Mouse (Mus musculus): Measurements from ENCODE around the gene Noct. TPM values are rescaled to one million over a fixed set of nuclear protein-coding genes. Genes with fewer than 3 reads are reported as not detected.
A peak's percentile ranks its signal among the peaks of the same experiment; 100 is the strongest.
"Not testable (repeated sequence)": the region's sequence is repeated elsewhere in the genome, so short reads cannot be mapped to it uniquely, and the experiment has no call there.

Noct gene
- polyA plus RNA-seq, 2 experiments from 2014 or later, result 3.3 to 4.4 TPM

GRCm38 (mm10) chr3:51206521-51206920 is 17.7 kb upstream of the Noct start:
- no peak for ATAC-seq

- ATAC-seq, result no peak
Measured at GRCm38 (mm10) chr3:51208633-51209032, 15.6 kb upstream of the Noct start.

GRCm38 (mm10) chr3:51209503-51210314 is 14.5 kb upstream of the Noct start:
- no peak for ATAC-seq

DNA sequence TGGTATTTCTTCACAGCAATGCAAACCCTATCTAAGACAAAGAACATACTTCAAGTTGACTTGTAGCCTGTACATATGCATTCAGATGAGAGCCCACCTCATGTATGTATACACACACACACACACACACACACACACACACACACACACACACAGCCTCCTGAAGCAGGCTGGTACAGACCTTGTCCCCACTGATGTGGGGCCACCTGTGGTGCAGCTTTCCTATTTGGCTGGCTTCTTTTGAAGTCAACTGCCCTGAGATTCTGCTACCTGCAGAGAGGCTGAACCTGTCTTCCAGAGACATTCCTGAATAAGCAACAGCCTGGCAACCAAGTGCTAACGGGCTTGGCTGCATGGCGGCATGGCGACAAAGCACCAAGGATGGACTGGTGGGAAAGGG is 13.8 kb upstream of the Noct start:
- ATAC-seq, result no peak

- ATAC-seq, result no peak
Measured at GRCm38 (mm10) chr3:51213111-51213510, 11.1 kb upstream of the Noct start.

DNA sequence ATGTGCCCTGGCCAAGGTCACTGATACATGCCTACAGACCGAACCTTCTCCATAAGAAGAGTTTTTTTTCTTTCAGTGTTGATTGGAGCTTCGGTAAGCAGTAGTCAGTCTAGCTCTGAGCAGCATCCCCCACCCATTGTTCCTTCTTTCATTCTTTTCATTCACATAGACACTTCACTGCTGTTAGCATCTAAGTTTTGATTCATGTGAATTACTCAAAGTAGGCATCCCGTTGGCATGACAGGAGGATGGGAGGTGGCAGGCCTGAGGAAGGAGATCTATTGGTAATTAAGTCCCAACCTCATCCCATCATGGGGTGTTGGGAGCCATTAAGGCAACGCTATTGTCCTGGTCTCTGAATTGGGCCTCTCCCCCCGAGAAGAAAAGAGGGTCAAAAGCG is 8.6 kb upstream of the Noct start:
- ATAC-seq, result no peak

GRCm38 (mm10) chr3:51216351-51216750 is 7.9 kb upstream of the Noct start:
- not testable (repeated sequence) for ATAC-seq

GRCm38 (mm10) chr3:51218385-51218784 is 5.9 kb upstream of the Noct start:
- ATAC-seq, result not testable (repeated sequence)

DNA sequence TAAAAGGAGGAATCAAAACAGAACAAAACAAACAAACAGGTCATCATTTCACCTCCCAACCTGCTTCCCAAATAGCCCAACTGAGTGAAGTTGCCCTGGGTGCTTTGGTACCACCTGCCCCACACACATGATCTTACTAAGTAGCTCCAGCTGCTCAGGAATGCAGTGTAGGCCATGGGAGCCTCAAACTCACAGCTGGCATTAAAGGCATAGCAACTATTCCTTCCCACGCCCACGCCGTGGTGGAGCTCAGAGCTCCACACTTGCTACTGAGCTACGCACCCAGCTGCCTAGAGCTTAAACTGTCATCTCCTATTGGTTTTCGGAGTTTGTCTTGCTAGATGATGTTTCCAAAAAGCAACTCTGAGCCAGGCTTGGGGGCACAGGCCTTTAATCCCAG is 5.0 kb upstream of the Noct start:
- ATAC-seq, result no peak

DNA sequence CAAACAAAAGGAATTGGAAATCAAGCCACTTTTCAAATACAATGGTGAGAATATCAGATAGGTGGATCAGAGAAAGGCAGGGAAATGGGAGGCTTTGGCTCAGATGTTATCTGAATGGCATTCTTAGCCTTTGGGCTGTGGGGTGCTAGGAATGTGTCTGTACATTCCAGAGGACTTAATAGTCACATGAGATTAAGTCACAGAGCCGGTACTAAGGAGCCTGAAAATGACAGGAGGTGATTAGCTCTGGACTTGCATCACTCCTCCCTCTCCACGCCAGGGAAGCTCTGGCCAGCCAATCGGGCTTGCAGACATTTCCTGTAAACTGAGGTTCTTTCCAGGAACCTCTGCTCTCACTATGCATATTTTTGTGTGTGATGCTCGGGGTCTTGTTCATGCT is 3.4 kb upstream of the Noct start:
- ATAC-seq, result no peak

DNA sequence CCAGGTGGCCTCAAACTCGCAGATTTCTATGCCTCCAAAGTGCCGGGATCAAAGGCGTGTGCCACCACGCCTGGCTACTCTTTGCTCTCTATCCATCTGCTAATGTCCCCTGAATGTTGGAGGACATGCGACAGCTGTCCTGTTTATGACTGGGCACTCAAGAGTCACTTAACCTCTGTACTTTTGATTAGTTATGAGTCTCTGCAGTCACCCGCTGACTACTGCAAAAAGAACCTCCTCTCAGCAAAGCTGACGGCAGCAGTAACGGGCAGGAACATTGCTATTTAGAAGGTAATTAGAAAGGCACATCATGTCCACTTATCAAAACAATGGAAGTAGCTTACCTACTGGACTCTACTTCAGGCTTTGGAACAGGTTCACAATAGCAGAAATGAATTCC is 2.4 kb upstream of the Noct start:
- no peak for ATAC-seq

- ATAC-seq, result no peak
Measured at GRCm38 (mm10) chr3:51222302-51222701, 1.9 kb upstream of the Noct start.

GRCm38 (mm10) chr3:51222834-51223460 is 1.3 kb upstream of the Noct start:
- ATAC-seq, result no peak

GRCm38 (mm10) chr3:51223556-51223955 is 691 bp upstream of the Noct start:
- no peak for ATAC-seq

- peak; percentile 6 for ATAC-seq
Measured at GRCm38 (mm10) chr3:51225226-51225750, 1.0 kb downstream of the Noct start.

GRCm38 (mm10) chr3:51225979-51226378 is 1.7 kb downstream of the Noct start:
- ATAC-seq, result no peak

DNA sequence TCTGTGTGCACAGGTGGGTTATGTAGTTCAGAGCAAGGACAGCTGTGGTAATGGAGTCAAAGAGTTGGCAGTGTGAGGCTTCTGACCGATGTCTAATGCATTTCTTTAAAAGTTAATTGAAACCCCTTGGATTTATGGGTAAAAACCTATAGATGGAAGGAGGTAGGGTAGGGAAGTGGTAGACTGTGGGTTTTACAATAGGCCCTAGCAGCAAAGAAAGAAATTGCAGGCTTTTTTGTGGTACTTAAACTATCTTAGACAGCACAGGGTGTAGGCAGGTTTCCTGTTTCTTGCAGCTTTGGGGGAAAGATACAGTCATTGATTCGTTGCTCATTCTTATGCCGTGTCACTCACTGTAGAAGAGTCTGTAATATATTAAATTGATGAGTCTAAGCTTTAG is 2.4 kb downstream of the Noct start:
- peak; percentile 40 for ATAC-seq

GRCm38 (mm10) chr3:51228038-51228820 is 4.0 kb downstream of the Noct start:
- no peak for ATAC-seq

GRCm38 (mm10) chr3:51228821-51229205 is 4.6 kb downstream of the Noct start:
- ATAC-seq, result no peak

DNA sequence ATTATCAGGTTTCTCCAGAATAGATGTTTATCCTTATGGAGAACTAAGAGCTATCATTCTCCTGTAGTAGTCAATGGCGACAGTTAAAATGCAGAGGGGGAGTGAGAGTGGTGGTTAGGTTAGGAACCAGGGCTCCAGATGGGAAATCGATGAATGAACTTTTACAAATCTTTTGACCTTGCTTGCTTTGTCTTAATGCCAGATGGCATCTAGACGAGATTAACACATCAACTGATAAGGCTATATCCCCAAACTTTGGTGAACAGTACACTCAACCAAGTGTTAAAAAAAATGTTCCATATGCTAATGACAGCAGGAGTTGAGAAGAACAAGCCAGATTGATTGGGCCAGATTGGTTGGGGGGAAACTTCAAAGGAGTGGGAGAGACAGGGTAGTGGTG is 5.0 kb downstream of the Noct start:
- no peak for ATAC-seq

DNA sequence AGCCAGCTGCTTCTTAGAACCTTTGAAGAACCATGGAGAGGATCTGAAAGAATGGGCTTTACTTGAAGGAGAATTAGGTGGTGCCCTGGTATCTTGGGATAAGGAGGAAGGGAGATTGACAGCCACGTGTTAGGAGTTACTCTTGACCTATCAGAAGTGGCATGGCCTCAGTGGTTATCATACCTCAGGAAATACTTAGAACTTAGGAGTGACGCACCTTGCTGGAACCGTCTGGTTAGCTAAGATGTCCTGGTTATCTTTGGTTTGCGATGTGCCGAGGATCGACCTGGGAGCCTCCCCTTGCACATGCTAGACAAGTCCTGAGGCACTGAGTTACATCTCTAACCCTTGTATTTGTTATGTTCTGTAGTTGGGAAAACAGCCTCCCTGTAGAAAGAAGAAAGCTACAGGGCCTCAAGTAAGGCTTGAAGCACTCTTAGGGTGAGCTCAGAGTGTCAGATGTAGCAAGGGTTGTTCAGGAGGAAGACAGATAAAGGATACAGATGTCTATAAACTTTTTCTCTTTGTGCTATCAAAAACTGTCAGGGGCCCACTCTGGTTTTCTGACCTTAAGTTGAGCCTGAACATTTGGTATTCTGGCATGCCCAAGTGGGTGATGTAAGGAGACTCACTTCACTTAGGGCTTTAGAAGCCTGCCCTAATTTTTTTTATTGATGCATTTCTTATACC is 6.0 kb downstream of the Noct start:
- no peak for ATAC-seq

GRCm38 (mm10) chr3:51230886-51231285 is 6.6 kb downstream of the Noct start:
- no peak for ATAC-seq

DNA sequence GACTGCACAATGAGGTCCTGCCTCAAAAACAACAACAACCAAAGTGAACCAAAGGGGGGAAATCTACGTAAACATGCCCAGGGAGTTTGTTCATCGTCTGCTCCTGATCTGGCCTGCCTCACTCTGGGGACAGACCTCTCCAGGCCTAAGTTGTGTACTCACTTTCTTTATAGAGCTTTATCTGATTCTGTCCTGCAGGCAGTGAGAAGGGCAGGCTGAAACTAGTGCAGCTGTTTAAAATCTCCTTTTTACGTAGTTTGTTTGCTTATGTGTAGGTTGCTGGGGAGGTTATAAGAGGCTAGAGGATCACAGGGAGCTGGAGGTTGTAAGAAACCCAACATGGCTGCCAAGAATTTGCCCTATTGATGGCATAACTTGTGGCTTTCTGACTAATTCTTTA is 7.3 kb downstream of the Noct start:
- ATAC-seq, result no peak
